Mouse (Mus musculus) embryonic facial prominence, embryonic 12.5 days (tissue): ENCODE data around the gene Cplx3. TPM values are rescaled to one million over a fixed set of nuclear protein-coding genes. Genes with fewer than 3 reads are reported as not detected.
A peak's percentile ranks its signal among the peaks of the same experiment; 100 is the strongest.

Source experiments
- ATAC-seq: fragments of 200-750 bp; cut with Nextera tagmentation; 2 replicates; pipeline ENCODE4 v1.8.0; 2017; ENCODE audit not compliant: insufficient number of reproducible peaks, insufficient read depth, low FRiP score, low TSS enrichment
- H3K27ac ChIP-seq: fragments of 300-500 bp; sonication (generic); 2 replicates; pipeline ENCODE4 v1.5.1; 2016; ENCODE audit warnings: mild to moderate bottlenecking
- H3K27me3 ChIP-seq: fragments of 300-500 bp; sonication (generic); 2 replicates; pipeline ENCODE4 v1.6.1; 2016; ENCODE audit warnings: mild to moderate bottlenecking, moderate library complexity
- H3K36me3 ChIP-seq: fragments of 300-500 bp; sonication (generic); 2 replicates; pipeline ENCODE4 v1.6.1; 2016; ENCODE audit warnings: mild to moderate bottlenecking
- H3K4me1 ChIP-seq: fragments of 300-500 bp; sonication (generic); 2 replicates; pipeline ENCODE4 v1.6.1; 2016
- H3K4me2 ChIP-seq: fragments of 300-500 bp; sonication (generic); replicated peaks from 2 replicates; pipeline ENCODE4 v1.6.1; 2016; ENCODE audit warnings: mild to moderate bottlenecking, moderate library complexity
- H3K4me3 ChIP-seq: fragments of 300-500 bp; sonication (generic); 2 replicates; pipeline ENCODE4 v1.5.1; 2016; ENCODE audit warnings: mild to moderate bottlenecking
- H3K9ac ChIP-seq: fragments of 300-500 bp; sonication (generic); 2 replicates; pipeline ENCODE4 v1.6.1; 2016; ENCODE audit warnings: mild to moderate bottlenecking, moderate library complexity
- H3K9me3 ChIP-seq: fragments of 300-500 bp; sonication (generic); 2 replicates; pipeline ENCODE4 v1.6.1; 2016; ENCODE audit warnings: mild to moderate bottlenecking, moderate library complexity
- WGBS: fragments of 180-500 bp; shearing (Covaris S2); methylation state at CpG from one replicate; pipeline ENCODE4 v1.1.7; 2016; 5-methylcytosine and 5-hydroxymethylcytosine counted together
- polyA plus RNA-seq: library from polyadenylated mRNA; unstranded; fragments of >200 nt; fragmentation: Nextera tagmentation; extraction: Ambion mirVana; gene quantifications from 2 replicates; pipeline ENCODE4 v1.2.1, GENCODE M21; 2016

The Cplx3 gene
- polyA plus RNA-seq, 1 experiment from 2014 or later, result 0.75 TPM

GRCm38 (mm10) chr9:57552139-57552887 is 53.8 kb downstream of the Cplx3 start, which contains the start of gene Mpi:
Gene Mpi, minus strand, starts transcription at chr9:57552763.
- Histone ChIP-seq H3K36me3 (peaks cover 32% of the 10 kb centered on the region), H3K9me3 (no peaks in the 10 kb centered on the region), H3K9ac (peak within 1 kb of the TSS; percentile 70), H3K27me3 (no peaks in the 10 kb centered on the region), H3K4me1 (peaks cover 6% of the 10 kb centered on the region), H3K4me2 (peak within 1 kb of the TSS; percentile 84), H3K27ac (no peak within 1 kb of the TSS), H3K4me3 (peak within 1 kb of the TSS; percentile 78)
- no peak for ATAC-seq
- WGBS, result 2% methylated on average over 28 of the region's 28 CpGs

DNA sequence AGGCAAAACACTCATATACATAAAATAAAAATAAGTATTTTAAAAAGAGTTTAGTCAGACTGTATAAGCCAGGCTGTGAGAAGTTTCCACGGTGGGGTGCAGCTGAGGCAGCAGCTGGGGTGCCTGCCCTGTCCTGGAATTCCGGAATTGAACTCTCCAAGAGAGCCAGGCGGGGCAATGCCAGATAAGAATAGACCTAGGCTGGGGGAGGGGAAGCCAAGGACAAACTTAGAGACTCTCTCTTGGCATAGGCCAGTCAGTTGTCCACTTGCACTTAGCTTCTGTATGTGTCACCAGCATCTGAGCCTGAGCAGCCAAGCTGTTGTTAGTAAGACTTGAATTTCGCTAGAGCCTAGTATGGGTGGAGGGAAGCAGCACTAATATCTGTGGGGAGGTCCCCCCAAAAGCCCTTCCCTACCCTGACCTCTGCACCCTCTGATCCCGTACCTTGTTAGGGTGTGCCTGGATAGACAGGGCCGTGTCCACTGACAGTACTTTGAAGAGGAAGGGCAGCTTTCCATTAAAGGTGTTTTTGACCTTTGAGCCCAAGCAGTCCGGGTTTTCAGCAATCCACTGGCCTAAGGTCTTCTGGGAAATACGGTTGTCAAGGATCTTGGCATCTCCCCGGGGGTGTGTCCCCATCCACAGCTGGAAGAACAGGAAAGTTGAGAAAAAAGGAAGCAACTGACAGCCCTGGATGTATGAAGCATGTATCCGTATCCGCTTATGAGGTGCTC is 55.8 kb downstream of the Cplx3 start:
- no peak for ATAC-seq
- Histone ChIP-seq H3K4me3 (no peak overlapping the region), H3K4me1 (peaks cover 6% of the 10 kb centered on the region), H3K9ac (no peak overlapping the region), H3K9me3 (no peaks in the 10 kb centered on the region), H3K27me3 (no peaks in the 10 kb centered on the region), H3K36me3 (peaks cover 51% of the 10 kb centered on the region), H3K27ac (no peak overlapping the region), H3K4me2 (no peak overlapping the region)
- WGBS, result 87% methylated on average over 11 of the region's 11 CpGs

Other genes starting within 250 kb of the Cplx3 start
- gene Ppcdc, start 166.2 kb downstream of the Cplx3 start, polyA plus RNA-seq, result 25.9 and 30.3 TPM in 2 replicates
- 15.6 and 16.1 TPM in 2 replicates for gene Scamp5, start 138.2 kb downstream of the Cplx3 start, polyA plus RNA-seq
- 0.89 and 1.6 TPM in 2 replicates for gene Rpp25, start 102.3 kb downstream of the Cplx3 start, polyA plus RNA-seq
- 531 and 547 TPM in 2 replicates for gene Cox5a, start 85.0 kb downstream of the Cplx3 start, polyA plus RNA-seq
- 23.1 and 24.0 TPM in 2 replicates for gene Fam219b, start 68.8 kb downstream of the Cplx3 start, polyA plus RNA-seq
- 55.5 and 57.8 TPM in 2 replicates for gene Mpi, start 53.5 kb downstream of the Cplx3 start, polyA plus RNA-seq
- 53.5 and 56.2 TPM in 2 replicates for gene Scamp2, start 45.3 kb downstream of the Cplx3 start, polyA plus RNA-seq
- 17.3 and 20.8 TPM in 2 replicates for gene Ulk3, start 16.8 kb downstream of the Cplx3 start, polyA plus RNA-seq
- not detected in 2 replicates for gene Lman1l, start 14.5 kb upstream of the Cplx3 start, polyA plus RNA-seq
- gene Csk, start 47.4 kb upstream of the Cplx3 start, polyA plus RNA-seq, result 38.0 and 41.1 TPM in 2 replicates
- gene Cyp1a2, start 77.4 kb upstream of the Cplx3 start, polyA plus RNA-seq, result not detected in 2 replicates
- not detected in 2 replicates for gene Cyp1a1, start 81.6 kb upstream of the Cplx3 start, polyA plus RNA-seq
- 37.9 and 39.0 TPM in 2 replicates for gene Edc3, start 102.3 kb upstream of the Cplx3 start, polyA plus RNA-seq
- 75.4 and 81.8 TPM in 2 replicates for gene Clk3, start 159.6 kb upstream of the Cplx3 start, polyA plus RNA-seq
- gene Arid3b, start 230.5 kb upstream of the Cplx3 start, polyA plus RNA-seq, result 13.6 and 14.8 TPM in 2 replicates